Mouse (Mus musculus) MEL (cell line): ENCODE measurements around the gene Gm20388.

Experiments
- E2F4 ChIP-seq: IDR thresholded peaks from 2 replicates; pipeline ENCODE4 v1.6.1; 2011; ENCODE audit warnings: low read depth, low read length, improper control_type of control experiment, borderline replicate concordance
- HCFC1 ChIP-seq: IDR thresholded peaks from 2 replicates; pipeline ENCODE4 v1.6.1; 2012; ENCODE audit warnings: low read depth, mild to moderate bottlenecking, inconsistent platforms, low read length, improper control_type of control experiment, moderate library complexity
- MAFK ChIP-seq: IDR thresholded peaks from 2 replicates; pipeline ENCODE4 v1.6.1; 2011; ENCODE audit warnings: low read depth, mild to moderate bottlenecking, low read length, improper control_type of control experiment, borderline replicate concordance
- ZKSCAN1 ChIP-seq: IDR thresholded peaks from 2 replicates; pipeline ENCODE4 v1.6.1; 2012; ENCODE audit warnings: low read depth, mild to moderate bottlenecking, inconsistent platforms, low read length, improper control_type of control experiment, moderate library complexity

- TF ChIP-seq HCFC1 (no peak), ZKSCAN1 (no peak), E2F4 (no peak), MAFK (no peak)
Observed at GRCm38 (mm10) chr8:122225446-122225845, 2314.8 kb downstream of the Gm20388 start.
